Mouse (Mus musculus) hindbrain, embryonic 11.5 days (tissue): ENCODE measurements around the gene Ccdc12. TPM values are rescaled to one million over a fixed set of nuclear protein-coding genes. Genes with fewer than 3 reads are reported as not detected.

ENCODE experiments used
- ATAC-seq: fragments of 200-750 bp; cut with Nextera tagmentation; 2 replicates; pipeline ENCODE4 v1.8.0; 2017; ENCODE audit warnings: mild to moderate bottlenecking, moderate TSS enrichment, moderate library complexity; ENCODE audit not compliant: low FRiP score
- DNase-seq: peaks from one replicate; pipeline ENCODE4 v3.0.0-alpha.2; 2015; ENCODE audit warnings: low spot score
- H3K27ac ChIP-seq: fragments of 300-500 bp; sonication (generic); 2 replicates; pipeline ENCODE4 v1.5.1; 2014; ENCODE audit warnings: mild to moderate bottlenecking, low read depth, low read length
- H3K27me3 ChIP-seq: fragments of 300-500 bp; sonication (generic); 2 replicates; pipeline ENCODE4 v1.6.1; 2014; ENCODE audit warnings: mild to moderate bottlenecking, low read length, moderate library complexity, mixed read lengths; ENCODE audit not compliant: control insufficient read depth, insufficient read depth
- H3K36me3 ChIP-seq: fragments of 300-500 bp; sonication (generic); 2 replicates; pipeline ENCODE4 v1.6.1; 2014; ENCODE audit warnings: mild to moderate bottlenecking, low read length, moderate library complexity, mixed read lengths; ENCODE audit not compliant: control insufficient read depth, insufficient read depth
- H3K4me1 ChIP-seq: fragments of 300-500 bp; sonication (generic); replicated peaks from 2 replicates; pipeline ENCODE4 v1.6.1; 2014; ENCODE audit warnings: low read length, mixed read lengths; ENCODE audit not compliant: control insufficient read depth, insufficient read depth
- H3K4me2 ChIP-seq: fragments of 300-500 bp; sonication (generic); replicated peaks from 2 replicates; pipeline ENCODE4 v1.6.1; 2014; ENCODE audit warnings: mild to moderate bottlenecking, low read depth, low read length
- H3K4me3 ChIP-seq: fragments of 300-500 bp; sonication (generic); 2 replicates; pipeline ENCODE4 v1.5.1; 2014; ENCODE audit warnings: low read depth, low read length
- H3K9ac ChIP-seq: fragments of 300-500 bp; sonication (generic); 2 replicates; pipeline ENCODE4 v1.6.1; 2014; ENCODE audit warnings: low read depth, low read length
- H3K9me3 ChIP-seq: fragments of 300-500 bp; sonication (generic); 2 replicates; pipeline ENCODE4 v1.6.1; 2016; ENCODE audit warnings: low read length; ENCODE audit not compliant: control insufficient read depth
- WGBS: fragments of 180-500 bp; shearing (Covaris S2); extraction: QIAGEN DNeasy Blood & Tissue Kit; methylation state at CpG from one replicate; pipeline ENCODE4 v1.1.7; 2014; 5-methylcytosine and 5-hydroxymethylcytosine counted together
- polyA plus RNA-seq: library from polyadenylated mRNA; unstranded; fragments of >200 nt; fragmentation: Nextera tagmentation; extraction: Ambion mirVana; gene quantifications from 2 replicates; pipeline ENCODE4 v1.2.1, GENCODE M21; 2014

Ccdc12 gene
- polyA plus RNA-seq, 1 experiment from 2014 or later, result 145 TPM

DNA sequence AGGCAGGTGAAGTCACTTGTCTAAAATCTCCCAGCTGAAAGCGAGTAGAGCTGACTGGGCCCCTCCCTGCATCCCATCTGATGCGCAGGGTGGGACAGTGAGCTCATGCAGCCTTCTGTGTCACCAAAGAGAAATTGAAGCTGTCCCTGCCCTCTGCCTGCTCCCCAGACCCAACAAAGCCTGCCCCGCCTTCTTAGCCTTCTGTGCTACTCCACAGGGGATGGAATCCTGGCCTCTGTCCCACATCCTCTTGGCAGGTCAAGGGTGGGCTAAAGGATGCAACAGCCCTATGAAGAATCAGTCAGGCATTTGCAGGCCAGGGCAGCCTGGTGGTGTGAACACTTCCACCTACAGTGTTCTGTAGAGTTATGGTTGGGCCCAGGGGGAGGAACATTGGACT is 41.2 kb downstream of the Ccdc12 start:
- Histone ChIP-seq H3K36me3 (no peaks in the 10 kb centered on the region), H3K9me3 (no peaks in the 10 kb centered on the region), H3K27ac (no peak overlapping the region), H3K4me3 (no peak overlapping the region), H3K9ac (no peak overlapping the region), H3K4me2 (no peak overlapping the region), H3K4me1 (no peaks in the 10 kb centered on the region), H3K27me3 (no peaks in the 10 kb centered on the region)
- ATAC-seq, result no peak
- WGBS, result 90% methylated on average over 3 of the region's 3 CpGs
- no peak for DNase-seq

DNA sequence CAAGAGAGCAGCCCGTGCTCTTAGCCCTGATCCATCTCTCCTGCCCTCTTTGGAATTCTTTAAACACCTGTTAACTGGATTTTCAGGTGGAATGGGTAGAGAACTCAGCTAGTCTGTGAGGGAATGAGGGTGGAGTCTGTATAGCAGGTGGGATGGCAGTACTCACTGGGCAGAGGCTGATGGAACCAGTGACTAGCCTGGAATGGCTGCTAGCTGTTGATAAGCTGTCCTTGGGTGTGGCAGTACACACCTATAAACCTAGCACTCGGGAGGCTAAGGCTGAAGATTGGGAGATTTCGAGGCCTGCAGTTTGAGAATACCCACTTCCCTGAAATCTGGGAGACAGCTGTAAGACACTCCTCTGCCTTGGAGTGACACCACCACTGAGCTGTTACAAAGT is 43.3 kb downstream of the Ccdc12 start:
- H3K36me3 ChIP-seq, result no peaks in the 10 kb centered on the region

GRCm38 (mm10) chr9:110701114-110702032 is 45.1 kb downstream of the Ccdc12 start:
- Histone ChIP-seq H3K9ac (no peak overlapping the region), H3K27me3 (no peaks in the 10 kb centered on the region), H3K36me3 (no peaks in the 10 kb centered on the region), H3K9me3 (no peaks in the 10 kb centered on the region), H3K4me3 (no peak overlapping the region), H3K27ac (no peak overlapping the region), H3K4me1 (no peaks in the 10 kb centered on the region), H3K4me2 (no peak overlapping the region)
- no peak for DNase-seq
- WGBS, result 82% methylated on average over 11 of the region's 12 CpGs
- no peak for ATAC-seq

More for the DNA sequence above, 43.3 kb downstream of the Ccdc12 start:
- Histone ChIP-seq H3K4me3 (no peak overlapping the region), H3K27ac (no peak overlapping the region), H3K9me3 (no peaks in the 10 kb centered on the region), H3K27me3 (no peaks in the 10 kb centered on the region), H3K4me1 (no peaks in the 10 kb centered on the region), H3K9ac (no peak overlapping the region), H3K4me2 (no peak overlapping the region)
- no peak for DNase-seq
- 94% methylated on average over 3 of the region's 3 CpGs for WGBS
- ATAC-seq, result no peak

GRCm38 (mm10) chr9:110702848-110703247 is 46.5 kb downstream of the Ccdc12 start:
- 100% methylated on average over 1 of the region's 1 CpGs for WGBS

DNA sequence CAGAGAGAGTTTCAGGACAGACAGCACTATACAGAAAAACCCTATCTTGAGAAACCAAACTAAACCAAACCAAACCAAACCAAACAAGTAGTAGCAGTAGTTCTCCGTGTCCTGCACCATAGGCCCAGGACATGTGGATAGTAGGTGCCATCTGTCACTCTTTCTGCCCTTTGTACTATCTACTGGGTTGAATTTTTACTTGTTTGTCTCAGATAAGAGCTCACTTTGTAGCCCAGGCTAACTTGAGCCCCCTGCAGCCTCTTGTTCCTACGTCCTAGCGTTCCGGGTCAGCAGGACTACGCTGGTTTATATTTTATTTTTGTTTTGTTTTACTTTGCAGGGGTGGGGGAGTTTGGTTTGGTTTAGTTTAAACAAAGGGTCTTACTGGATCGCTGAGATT is 47.6 kb downstream of the Ccdc12 start:
- no peaks in the 10 kb centered on the region for H3K27me3 ChIP-seq
- H3K4me1 ChIP-seq, result no peaks in the 10 kb centered on the region
- DNase-seq, result no peak
- no peak for ATAC-seq
- no peak overlapping the region for H3K4me2 ChIP-seq
- no peak overlapping the region for H3K4me3 ChIP-seq
- no peaks in the 10 kb centered on the region for H3K9me3 ChIP-seq
- H3K27ac ChIP-seq, result no peak overlapping the region
- H3K9ac ChIP-seq, result no peak overlapping the region
- WGBS, result 93% methylated on average over 6 of the region's 6 CpGs
- no peaks in the 10 kb centered on the region for H3K36me3 ChIP-seq

More at GRCm38 (mm10) chr9:110702848-110703247, 46.5 kb downstream of the Ccdc12 start:
- no peak for DNase-seq
- no peak overlapping the region for H3K4me2 ChIP-seq
- no peaks in the 10 kb centered on the region for H3K9me3 ChIP-seq
- no peak overlapping the region for H3K27ac ChIP-seq
- no peak overlapping the region for H3K4me3 ChIP-seq
- H3K36me3 ChIP-seq, result no peaks in the 10 kb centered on the region
- H3K27me3 ChIP-seq, result no peaks in the 10 kb centered on the region
- no peak overlapping the region for H3K9ac ChIP-seq
- ATAC-seq, result no peak
- H3K4me1 ChIP-seq, result no peaks in the 10 kb centered on the region

DNA sequence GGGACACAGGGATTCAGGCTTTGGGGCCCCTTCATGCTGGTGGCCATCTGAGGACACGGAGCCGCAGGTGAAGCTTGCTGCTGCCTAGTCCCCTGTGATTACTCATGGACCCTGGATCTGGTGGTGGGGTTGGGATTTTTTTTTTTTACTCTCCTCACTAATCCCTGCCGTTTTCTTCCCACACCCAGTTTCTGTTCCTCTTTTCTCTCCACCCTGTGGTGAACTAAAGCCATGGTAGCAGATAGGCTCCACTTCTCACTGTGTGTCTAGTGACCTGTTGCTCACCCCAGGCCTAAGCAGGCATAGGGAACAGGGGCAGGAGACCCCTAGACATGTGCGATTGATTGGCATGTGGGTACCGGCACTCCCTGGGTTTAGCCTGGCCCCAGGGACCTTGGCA is 50.5 kb downstream of the Ccdc12 start:
- Histone ChIP-seq H3K4me1 (no peaks in the 10 kb centered on the region), H3K27me3 (no peaks in the 10 kb centered on the region), H3K4me3 (no peak overlapping the region), H3K36me3 (no peaks in the 10 kb centered on the region), H3K9ac (no peak overlapping the region), H3K27ac (no peak overlapping the region), H3K4me2 (no peak overlapping the region), H3K9me3 (no peaks in the 10 kb centered on the region)
- WGBS, result 88% methylated on average over 5 of the region's 5 CpGs
- DNase-seq (no peak), ATAC-seq (no peak)

- H3K4me1 ChIP-seq, result no peaks in the 10 kb centered on the region
- H3K4me2 ChIP-seq, result no peak overlapping the region
- no peak overlapping the region for H3K27ac ChIP-seq
- H3K4me3 ChIP-seq, result no peak overlapping the region
- H3K27me3 ChIP-seq, result no peaks in the 10 kb centered on the region
- WGBS, result 55% methylated on average over 5 of the region's 5 CpGs
- ATAC-seq (peak; percentile 53), DNase-seq (peak; percentile 79)
- H3K36me3 ChIP-seq, result no peaks in the 10 kb centered on the region
- H3K9ac ChIP-seq, result no peak overlapping the region
- no peaks in the 10 kb centered on the region for H3K9me3 ChIP-seq
These were observed 53.4 kb downstream of the Ccdc12 start for GRCm38 (mm10) chr9:110709640-110710258.

DNA sequence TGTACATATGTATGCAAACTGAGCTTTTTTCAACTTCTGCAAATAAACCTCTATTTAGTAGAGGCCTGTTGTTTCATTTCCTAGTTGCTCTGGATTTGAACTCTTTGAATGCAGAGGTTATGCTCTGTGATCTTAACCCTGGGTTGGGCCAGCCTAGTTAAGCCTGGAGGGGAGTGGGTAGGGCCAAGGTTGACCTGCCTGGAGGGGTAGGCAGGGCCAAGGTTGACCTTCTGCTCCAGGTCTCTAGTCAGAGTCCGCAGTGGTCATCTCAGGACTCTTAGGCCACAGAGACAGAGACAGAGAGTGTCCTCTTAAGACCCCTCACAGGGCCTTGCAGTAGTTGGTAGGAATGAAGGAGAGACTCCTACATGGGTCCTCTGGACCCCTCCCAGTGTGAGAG is 55.2 kb downstream of the Ccdc12 start:
- Histone ChIP-seq H3K27me3 (no peaks in the 10 kb centered on the region), H3K4me2 (no peak overlapping the region), H3K4me1 (no peaks in the 10 kb centered on the region), H3K36me3 (no peaks in the 10 kb centered on the region), H3K4me3 (no peak overlapping the region), H3K9ac (no peak overlapping the region), H3K27ac (no peak overlapping the region), H3K9me3 (no peaks in the 10 kb centered on the region)
- no peak for ATAC-seq
- no peak for DNase-seq
- 93% methylated on average over 1 of the region's 1 CpGs for WGBS

DNA sequence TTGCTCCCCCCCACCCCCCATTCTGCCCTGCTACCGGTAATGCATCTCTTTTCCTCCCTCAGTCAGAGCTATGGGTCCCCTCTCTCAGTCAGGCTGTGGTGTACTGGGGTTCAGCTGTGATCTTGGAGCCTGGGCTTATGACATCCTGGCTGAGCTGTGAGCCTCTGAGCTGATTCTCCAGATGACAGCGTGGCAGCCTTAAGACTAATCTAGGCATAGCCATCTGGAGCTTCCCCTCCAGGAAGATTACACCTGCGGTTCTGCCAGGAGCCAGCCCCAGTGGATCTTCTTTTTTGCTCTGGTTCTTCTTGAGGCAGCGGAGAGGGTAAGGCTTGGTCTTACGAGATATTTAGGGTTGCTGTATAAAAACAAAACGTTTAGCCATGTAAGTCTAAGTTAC is 55.7 kb downstream of the Ccdc12 start:
- no peak overlapping the region for H3K4me3 ChIP-seq
- H3K27me3 ChIP-seq, result no peaks in the 10 kb centered on the region
- no peak overlapping the region for H3K27ac ChIP-seq
- no peak for ATAC-seq
- no peaks in the 10 kb centered on the region for H3K36me3 ChIP-seq
- WGBS, result 93% methylated on average over 6 of the region's 6 CpGs
- no peak overlapping the region for H3K4me2 ChIP-seq
- H3K9me3 ChIP-seq, result no peaks in the 10 kb centered on the region
- no peak overlapping the region for H3K9ac ChIP-seq
- no peaks in the 10 kb centered on the region for H3K4me1 ChIP-seq
- DNase-seq, result no peak
